Mouse (Mus musculus) ovary, postnatal 36 days (tissue): ENCODE data around the gene Aldh3a1.

ENCODE experiments used
- DNase-seq: peaks from one replicate; pipeline ENCODE4 v3.0.0; 2022; ENCODE audit warnings: low spot score, mixed read lengths

The Aldh3a1 gene

DNA sequence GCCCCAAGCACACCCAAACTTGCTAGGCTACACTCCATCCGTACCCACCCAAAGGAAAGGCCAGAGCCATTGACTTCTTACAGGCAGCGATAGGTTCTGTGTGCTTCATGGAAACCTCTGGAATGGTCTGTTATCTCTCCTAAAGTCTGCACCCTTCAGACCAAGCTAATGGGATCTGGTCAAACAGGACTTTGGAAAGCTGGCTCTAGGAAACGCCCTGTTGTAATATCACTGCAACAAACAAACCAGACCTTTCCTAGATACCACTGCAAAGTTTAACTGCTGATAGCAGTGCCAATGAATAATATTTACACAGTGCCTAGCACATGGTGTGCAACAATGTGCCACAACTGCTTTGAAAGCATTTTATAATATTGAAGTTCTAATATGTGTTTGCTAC is 28.7 kb downstream of the Aldh3a1 start:
- DNase-seq = no peak

DNA sequence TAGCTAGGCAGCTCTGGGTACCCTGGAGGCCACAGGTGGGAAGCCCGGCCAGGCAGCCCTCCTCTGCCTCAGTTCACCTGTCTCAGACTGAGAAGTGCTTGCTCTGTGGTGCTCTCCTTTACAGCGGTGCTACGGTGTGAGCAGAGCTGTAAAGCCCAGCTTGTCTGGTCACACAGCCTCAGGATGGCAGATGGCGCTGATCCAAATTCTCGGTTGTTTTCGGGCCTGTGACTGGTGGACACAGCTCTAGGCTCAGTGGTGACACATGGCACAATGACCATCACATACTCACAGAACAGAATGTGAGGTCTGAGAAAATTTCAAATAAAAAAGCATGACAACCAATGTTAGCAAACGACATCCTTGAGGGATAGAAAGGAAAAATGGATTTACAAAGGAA is 37.1 kb downstream of the Aldh3a1 start:
- no peak for DNase-seq

DNA sequence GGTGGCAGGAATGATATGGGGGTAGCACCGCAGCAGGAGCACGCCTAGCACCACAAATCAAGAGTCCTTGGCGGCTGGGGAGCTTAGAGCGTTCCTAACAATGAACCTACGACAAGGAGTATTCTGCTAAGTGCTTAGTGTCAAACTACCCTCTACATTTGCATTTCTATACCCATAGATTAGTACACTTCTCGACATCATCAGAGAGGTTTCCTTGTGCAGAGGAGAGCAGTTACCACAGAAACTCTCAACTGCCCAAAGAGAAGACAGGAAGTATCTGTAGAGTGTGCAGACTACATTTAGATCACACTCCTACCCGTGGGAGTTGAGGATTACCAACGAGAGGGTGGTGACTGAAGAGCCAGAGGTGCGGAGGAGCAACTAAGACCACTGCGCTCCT is 44.4 kb downstream of the Aldh3a1 start:
- no peak for DNase-seq

DNA sequence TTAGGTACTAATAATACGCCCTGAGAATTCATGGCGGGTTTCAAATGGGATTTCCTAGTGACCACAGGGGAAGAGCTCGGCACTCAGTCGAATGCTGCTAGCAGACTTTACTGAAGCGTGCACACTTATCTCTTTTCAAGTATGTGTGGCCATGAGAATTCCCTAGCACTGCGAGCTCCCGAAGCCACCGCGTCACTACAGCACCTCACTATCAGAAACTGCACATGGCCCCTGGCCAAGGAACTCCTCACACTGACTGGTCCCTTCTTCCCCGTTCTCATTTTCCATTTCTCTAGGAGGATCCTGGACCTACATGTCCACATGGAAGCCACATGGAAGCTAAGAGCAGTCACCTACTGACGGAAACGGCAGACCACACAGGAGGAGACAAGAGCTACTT is 45.5 kb downstream of the Aldh3a1 start:
- peak; percentile 38 for DNase-seq

DNA sequence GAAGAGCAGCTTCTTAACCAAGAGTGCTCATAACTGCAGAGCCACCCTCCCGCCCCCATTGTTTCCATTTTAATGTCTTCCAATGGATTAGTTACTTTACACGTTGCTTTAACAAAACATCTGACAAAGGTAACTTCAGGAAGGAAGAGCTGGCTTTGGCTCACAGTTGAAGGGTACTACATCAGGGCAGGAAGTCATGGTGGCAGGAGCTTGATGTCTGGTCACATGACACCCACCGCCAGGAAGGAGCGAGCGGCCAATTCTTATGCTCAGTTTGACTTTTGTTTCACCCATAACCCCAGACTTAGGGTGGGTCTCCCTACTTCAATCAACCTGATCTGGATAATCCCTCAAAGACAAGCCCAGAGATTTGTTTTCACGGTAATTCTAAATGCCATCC is 51.8 kb downstream of the Aldh3a1 start:
- DNase-seq = no peak

DNA sequence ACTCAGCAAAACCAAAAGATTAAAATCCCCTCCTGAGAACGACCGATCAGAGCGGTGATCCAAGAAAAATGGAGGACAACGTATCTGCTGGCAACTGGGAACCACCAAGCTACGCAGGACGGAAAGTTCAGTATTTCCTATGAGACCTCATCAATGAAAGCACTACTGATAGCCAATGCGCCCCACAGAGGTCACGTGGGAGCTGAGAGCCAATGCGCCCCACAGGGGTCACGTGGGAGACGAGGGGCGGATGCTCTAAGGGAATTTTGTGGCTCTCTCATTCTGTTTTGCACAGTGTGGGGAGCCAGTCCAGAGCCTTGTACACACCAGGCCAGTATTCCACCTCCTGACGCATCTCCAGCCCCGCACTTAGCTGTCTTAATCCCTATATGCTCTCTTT is 55.2 kb downstream of the Aldh3a1 start:
- no peak for DNase-seq

DNA sequence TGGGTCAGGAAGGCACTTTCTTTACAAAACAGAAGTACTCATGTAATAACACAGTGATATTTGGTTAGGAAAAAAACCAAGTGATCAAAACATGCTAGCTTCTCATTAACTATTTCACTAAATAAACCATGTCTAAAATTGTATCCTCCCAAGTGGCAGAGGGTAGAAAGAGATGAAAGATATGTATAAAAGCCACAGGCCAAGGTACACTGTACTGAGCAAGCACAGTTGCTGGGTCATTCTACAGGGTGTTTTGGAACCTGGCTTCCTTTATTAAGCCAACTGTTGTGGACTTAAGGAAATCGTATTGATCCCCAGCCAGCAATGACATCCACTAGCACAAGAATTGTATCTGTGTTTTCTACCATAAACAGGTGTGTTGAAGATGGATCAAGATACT is 56.5 kb downstream of the Aldh3a1 start:
- DNase-seq = no peak

DNA sequence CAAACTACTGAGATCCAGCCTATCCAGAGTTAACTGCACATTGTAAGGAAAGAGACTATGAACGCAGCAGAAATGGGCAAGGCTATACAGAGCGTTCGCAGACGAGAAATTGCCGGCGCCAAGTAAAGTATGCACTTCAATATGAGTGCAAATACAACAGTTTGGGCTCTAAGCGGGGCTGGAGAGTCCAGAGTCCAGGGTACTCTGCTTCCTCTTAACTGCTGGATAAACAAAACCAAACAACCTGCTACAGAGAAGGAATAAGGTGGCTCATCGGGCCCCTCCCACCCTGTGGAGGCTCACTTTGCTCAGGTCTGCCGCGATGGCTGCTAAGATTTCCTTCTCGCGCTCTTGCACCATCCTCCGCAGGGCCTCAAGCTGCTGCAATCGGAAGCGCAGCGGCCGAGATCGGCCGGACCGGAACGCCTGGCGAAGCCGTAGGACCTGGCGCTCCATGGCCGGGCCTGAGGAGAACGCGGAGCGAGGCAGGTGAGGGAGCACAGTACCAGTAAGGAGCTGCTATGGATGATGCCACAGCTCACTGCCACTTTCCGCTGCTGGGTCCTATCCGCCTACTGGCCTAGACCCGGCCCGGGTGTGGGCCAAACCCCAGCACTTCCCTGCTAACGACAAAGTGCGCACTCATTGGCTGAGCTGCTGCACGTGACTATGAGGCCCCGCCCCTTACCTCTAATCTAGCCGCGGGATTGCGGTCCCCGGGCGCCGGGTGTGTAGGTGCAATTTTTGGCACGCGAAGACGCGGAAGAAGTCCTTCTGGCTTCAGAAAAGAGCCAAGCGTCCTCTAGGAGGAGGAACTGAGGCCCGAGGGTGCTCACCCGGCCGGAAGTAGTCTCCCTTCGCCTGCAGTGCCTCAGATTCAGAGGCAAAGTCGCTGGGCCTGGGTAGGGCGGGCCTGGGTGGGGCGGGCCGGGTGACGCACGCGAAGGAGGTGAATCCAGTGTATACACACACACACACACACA is 59.5 kb downstream of the Aldh3a1 start, which contains the start of gene Aldh3a2:
TSS of gene Aldh3a2 (minus strand) at position 914 of the 983 bp plus-strand sequence.
- peak; percentile 93 for DNase-seq
